Mouse (Mus musculus) ovary, adult 18-20 months (tissue): ENCODE measurements around the gene Tceal6.
"Not testable (repeated sequence)": the region's sequence is repeated elsewhere in the genome, so short reads cannot be mapped to it uniquely, and the experiment has no call there.

ENCODE experiments used
- DNase-seq: peaks from one replicate; pipeline ENCODE4 v3.0.0; 2022; ENCODE audit warnings: low spot score, mixed read lengths

Tceal6 gene

GRCm38 (mm10) chrX:135210436-135211221 lies at the start of gene Tceal6:
Gene Tceal6 (minus strand): TSS chrX:135210687.
- no peak for DNase-seq

GRCm38 (mm10) chrX:135209773-135210435 lies 583 bp downstream of the Tceal6 start:
- not testable (repeated sequence) for DNase-seq

GRCm38 (mm10) chrX:135189924-135190323 lies 20.6 kb downstream of the Tceal6 start:
- not testable (repeated sequence) for DNase-seq

DNA sequence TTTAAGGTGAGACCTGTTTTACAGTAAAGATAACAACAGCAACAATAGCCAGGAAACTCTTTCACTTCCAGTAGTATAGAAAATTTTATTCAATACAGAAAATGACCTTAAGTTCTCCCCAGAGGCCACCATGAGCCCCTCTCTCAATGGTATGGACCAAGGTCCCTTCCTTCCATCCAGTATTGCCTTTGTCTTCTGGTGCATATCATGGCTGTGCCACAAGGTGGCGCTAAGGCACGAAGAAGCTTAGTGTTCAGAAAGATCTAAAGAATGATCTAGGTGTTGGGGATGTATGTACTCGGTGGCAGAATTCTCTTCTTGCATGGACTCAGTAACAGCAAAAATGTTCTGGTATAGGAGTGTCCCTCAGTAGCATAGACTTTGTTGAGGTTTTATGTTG lies 21.8 kb downstream of the Tceal6 start:
- DNase-seq: not testable (repeated sequence)

DNA sequence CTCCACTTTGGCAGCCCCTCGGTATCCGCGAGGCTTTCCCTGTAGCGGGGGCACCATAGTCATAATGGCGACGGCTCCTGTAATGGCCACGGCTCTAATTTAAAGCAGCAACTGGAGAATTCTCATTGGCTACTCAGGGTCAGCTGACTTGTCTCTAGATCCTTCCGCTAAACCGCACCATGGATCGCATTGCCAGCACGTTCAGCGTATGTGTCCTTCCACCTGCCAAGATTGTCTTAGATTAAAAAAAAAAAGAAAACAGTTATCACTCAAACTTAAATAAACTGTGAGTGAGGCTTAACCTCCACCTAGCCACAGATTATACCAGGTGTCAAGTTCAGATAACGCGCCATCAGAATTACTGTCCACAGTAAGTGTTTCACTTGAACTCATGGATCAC lies 33.0 kb downstream of the Tceal6 start, which contains the start of gene Gm15023:
TSS of gene Gm15023 (minus strand) at position 101 of the 400 bp plus-strand sequence.
- not testable (repeated sequence) for DNase-seq
